Mouse (Mus musculus) Muller cell, postnatal 12 days (primary cell): Measurements from ENCODE around the gene Rasl10a.

Experiments used
- DNase-seq: peaks from one replicate; pipeline ENCODE4 v3.0.0-alpha.2; 2015; ENCODE audit errors: inconsistent ontology term

The Rasl10a gene

DNA sequence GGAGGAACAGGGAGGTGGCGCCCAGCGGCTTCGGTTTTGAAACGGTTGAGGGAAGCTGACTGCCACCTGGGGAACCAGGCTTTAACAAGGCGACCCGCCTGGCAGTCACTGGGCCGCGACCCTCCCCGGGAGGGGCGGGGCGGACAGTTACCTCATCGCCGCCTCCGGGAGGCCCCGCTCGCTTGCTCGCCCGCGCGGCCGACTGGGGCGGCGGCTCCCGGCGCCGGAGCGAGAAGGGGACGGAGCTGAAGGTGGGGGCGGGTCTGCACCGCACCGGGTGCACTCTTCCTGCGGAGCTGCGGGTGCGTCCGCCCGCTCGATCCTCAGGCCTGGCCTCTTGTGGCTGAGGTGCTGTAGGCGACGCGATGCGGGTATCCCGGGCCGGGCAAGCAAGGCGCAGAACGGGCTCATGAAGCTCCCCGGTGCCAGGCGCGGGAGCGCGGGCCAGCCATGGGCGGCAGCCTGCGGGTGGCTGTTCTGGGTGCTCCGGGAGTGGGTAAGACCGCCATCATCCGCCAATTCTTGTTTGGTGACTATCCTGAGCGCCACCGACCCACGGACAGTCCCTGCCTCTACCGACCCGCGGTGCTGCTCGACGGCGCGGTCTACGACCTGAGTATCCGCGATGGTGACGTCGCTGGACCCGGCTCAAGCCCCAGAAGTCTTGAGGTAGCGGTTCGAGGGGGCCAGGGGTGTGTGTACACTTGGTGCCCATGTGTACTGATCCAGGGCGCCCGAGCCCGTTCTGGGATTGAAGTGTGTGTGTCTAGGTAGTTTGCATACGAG is at the start of gene Rasl10a:
TSS of gene Rasl10a (plus strand) at position 273 of the 786 bp plus-strand sequence.
- DNase-seq, result peak; percentile 60

DNA sequence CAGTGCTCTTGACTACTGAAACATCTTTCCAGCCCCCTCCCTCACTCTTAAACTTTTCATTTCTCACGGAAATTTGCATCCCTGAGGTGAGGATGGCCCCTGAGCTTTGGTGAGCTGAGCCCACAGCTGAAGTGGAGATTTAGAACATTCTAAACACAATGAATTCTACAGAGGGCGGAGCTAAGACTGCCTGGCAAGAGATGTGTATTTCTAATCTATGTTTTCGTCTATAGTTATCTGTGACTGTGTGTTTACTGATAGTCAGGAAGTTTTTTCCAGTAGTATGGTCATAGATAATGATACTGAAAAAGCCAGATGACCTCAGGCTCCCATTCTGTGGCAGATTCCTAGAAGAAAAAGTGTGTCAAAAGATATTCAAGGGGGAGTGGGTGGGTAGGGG is 49.1 kb upstream of the Rasl10a start:
- no peak for DNase-seq

DNA sequence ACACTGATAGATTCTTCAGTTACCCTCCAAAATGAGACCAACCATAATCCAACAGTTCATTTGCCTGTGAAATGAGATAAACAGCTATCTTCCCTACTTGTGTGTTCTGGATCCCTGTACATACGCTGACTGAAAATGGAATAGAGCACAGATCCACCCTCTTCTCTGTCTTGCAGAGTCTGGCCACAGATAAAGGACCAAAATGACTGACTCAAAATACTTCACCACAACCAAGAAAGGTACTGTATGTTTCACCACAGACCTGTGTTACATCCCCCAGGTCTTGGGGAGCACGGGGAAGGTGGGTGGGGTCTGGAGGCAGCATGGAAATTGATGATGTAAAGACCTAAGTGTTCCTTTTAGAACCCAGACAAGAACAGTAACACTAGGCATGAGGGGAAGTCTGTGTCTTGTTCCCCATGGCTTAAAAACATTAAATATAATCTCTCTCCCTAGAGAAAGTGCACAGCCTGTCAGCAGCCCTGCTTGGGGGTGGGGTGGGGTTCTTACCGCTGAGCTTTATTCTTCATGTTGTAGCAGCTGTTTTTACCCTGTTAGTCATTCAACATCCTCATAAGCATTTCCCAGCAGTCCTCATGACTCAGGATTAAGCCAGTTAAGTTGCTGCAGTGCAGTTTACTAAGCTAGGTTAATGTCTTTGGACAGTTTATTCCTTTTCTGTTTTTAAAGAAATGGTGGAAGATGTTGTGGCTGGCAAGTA is 48.4 kb upstream of the Rasl10a start:
- peak; percentile 54 for DNase-seq

DNA sequence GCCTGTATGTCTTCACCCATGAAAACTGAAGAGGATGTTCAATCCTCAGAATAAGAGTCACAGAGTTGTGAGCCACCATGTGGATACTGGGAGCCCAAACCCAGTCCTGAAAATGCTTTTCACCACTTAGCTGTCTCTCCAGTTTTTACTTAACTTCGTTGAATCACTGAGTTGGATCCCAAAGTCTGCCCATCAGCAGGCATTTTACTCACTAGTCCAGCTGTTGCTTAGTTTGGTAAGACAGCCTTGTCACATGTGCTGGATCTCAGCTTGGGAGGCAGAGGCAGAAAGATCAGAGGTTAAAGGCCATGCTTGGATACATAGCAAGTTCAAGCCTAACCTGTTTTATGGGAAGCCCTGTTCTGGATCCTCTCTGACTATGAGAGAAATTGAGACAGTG is 47.7 kb upstream of the Rasl10a start:
- no peak for DNase-seq

DNA sequence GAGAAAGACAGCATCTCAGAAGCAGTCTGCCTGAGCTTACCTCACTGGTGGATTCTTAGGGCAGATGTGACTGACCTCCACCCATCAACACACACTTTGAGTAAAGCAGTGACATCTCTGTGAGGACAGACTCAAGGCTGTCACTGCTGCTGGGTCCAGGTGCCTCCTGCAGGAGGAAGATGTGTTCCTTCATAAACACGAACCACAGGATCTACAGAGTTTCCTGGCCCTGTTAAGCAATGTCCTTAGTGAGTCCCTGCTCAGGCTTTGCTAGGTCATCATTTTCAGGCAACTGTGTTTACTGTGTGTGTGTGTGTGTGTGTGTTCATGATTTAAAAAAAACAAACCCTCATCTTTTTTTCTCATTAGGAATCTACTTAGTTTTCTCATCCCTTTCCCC is 46.4 kb upstream of the Rasl10a start:
- DNase-seq, result no peak

DNA sequence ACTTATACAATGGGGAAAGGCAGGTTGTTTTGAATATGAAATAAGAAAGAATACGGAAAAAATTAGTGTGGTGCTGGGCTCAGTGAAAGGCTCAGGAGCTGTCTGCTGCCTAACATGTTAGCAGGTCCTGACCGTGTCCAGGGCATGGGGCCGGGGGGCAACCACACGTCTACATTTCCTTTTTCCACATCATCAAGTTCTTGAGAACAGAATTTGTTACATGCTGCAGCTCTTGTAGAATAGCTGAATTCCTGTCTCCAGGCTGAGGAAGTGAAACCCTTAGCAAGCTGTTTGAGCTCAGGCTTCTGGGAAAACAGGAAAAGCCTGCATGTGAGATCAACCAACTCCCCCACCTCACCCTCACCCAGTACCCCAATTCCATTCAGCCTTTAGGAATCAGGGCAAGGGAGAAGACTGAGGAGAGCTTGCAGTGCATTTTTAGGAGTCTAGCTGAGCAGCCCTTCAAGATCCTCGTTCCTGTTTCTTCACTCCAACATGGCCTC is 45.7 kb upstream of the Rasl10a start:
- peak; percentile 18 for DNase-seq

DNA sequence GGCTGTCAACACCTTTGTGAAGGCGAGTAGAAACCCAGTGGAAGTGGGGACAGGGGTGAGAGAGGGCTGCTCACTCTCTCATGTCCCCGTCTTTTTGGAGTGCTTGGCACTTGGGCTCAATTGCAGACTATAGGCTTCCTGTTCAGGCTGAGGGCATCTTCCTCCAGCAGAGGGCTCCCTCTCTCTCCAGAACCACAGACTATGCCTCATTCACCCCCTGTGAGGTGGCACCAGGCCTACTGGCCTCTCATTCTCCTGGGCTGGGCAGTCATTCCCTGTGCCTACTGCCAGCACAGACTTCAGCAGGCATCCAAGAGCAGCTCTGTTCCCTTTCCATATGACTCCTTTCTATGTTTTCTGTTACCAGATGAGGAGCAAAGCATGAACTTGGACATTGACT is 42.2 kb upstream of the Rasl10a start:
- peak; percentile 79 for DNase-seq

DNA sequence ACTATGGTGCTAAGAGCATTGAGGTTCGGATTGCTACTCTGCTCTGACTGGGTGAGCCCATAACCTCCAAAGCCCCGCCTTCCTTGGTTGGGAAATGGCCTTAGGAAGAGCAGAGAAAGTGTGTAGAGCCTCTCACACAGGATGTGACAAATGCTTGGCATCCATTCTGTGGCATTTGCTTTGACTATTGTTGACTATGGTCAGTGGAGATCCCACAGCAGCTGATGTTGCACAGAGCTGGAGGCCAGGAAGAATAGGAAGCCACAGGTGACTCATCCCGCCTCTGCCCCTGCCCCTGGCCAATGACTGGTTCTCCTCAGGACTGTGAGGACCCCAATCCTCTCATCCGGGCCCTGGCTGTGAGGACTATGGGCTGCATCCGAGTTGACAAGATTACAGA is 41.6 kb upstream of the Rasl10a start:
- DNase-seq, result peak; percentile 76

DNA sequence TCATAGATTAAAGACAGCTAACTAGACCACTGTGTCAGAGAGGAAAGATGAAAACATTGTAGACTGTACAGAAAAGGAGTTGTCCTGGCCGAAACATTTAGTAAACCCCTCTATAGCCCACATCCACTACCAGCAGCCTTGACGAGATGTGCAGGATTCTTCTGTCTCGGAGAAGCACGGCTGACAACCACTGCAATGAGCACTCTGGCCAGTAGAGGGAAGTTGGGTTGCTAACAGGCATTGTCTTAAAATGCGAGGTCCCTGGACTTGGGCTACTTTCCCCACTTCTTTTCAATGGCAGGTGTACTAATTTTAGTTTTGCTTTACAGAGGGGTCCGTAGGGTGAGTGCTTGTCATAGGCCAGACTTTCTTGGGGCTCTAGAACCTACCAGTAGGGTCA is 40.4 kb upstream of the Rasl10a start:
- no peak for DNase-seq

DNA sequence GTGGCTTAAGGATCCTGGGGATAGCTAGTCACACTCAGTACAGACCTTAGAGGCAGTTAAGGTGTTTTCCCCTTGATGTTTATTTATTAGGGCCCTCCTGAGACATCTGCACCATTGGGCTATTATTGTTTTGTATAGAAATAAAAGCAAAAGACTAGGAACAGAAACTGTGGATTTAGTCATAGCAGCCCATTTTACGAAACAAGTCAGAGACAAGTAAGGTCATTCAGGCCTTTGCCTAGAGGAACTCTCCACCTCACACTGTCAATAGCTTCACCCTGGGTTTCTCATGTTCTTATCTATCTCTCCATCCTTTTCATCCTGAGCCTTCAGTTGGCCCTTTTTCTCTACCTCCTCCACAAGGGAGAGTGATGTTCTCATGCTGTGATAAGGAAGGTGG is 32.8 kb upstream of the Rasl10a start:
- DNase-seq, result no peak

DNA sequence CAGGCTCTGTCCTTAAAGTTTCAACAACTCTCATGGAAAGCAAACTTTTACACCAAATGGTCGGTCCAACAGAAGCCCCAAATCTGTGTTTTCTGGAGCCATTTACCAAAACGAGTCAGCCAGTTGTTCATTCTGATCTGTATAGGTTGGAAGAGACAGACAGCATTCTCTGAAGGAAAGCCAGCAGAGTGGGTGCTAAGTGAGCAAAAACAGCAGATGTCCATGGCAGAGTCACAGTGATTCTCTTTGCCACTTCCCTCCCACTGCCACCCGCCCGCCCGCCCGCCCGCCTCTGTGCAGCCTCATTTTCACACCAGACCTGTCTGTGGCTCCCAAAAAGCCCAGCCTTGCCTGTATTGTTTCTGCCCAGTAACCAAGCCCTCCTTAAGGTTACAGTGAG is 29.7 kb upstream of the Rasl10a start:
- DNase-seq, result no peak

DNA sequence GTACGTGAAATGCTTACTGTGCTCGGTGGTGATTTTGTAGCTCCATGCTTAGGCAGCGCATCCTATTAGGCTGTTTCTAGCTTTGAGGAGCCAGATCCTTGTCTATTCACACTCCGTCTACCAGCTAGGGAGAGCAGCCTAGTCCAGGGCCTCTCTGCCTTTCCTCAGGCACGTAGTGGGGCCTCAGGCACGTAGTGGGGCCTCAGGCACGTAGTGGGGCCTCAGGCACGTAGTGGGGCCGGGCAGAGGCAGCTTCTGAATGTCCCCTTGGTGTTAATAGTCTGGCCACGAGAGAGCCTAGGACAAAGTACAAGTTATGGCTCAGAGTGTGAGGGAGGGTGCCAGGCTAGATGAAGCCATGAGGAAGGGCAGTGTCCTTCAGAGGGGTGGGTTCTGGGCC is 25.2 kb upstream of the Rasl10a start:
- no peak for DNase-seq

DNA sequence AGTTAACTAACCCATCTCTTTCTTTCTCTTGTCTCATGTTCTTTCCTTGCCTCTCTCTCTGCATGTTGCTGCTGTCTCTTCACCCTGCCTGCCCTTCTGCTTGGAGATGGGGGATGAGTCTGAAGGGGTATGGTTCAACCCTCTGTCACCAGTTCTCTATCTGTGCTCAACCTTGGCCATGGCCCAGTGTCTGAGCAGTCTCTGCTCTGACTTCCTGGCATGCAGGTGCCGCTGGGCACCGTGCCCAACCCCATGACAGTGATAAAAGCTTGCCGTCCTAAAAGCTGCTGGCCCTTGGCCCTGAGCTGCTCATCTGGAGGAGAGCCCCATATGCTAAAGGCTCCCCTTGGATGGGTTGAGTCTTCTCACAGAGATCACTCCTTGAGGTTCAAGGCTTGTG is 24.8 kb upstream of the Rasl10a start:
- no peak for DNase-seq

DNA sequence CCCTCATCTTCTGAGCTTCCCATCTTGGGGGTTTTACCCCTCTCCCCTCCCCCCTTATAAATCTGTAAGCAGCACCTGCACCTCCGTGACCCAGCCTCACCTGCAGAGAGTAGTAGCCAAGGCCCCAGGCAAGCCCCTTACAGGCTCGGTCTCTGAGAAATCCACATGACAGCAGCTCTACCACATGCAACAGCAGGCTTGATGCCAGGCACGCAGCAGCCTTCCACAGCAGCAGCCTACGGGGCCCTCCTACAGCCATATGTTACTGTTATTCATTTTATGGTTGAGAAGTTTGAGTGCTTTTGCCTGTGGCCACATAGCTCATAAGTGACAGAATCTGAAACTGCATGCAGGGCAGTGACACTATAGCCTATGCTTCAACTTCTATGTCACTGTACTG is 22.5 kb upstream of the Rasl10a start:
- DNase-seq, result no peak

DNA sequence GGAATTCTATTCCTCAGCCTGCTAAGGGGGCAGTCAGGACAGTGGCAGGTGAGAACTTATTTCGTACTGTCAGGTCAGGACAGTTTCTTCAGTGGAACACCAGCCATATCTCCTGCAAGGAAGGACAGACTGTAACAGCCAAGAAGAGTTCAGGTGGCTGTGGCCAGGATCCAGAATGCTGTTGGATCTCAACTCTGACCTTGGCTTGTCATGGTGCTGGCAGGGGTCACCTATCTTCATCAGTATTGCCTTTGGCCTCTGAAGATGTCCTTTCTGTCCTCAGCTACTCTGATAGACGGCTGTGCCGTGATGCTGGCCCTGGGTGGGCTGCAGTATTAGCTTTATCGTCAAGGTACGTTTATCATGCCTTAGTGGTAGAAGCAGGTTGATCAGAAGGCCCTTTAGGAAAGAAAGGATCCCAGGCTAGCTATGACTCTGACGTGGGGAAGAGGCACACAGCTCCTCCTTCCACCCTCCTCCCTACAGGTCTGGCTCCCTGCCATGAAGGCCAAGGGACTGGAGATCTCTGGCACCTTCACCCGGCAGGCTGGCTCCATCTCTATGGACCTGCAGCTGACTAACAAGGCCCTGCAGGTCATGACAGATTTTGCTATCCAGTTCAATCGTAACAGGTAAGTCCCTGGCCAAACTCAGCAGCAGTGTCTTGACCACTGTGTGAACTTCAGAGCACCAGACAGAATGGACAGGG is 20.6 kb upstream of the Rasl10a start:
- DNase-seq, result no peak

DNA sequence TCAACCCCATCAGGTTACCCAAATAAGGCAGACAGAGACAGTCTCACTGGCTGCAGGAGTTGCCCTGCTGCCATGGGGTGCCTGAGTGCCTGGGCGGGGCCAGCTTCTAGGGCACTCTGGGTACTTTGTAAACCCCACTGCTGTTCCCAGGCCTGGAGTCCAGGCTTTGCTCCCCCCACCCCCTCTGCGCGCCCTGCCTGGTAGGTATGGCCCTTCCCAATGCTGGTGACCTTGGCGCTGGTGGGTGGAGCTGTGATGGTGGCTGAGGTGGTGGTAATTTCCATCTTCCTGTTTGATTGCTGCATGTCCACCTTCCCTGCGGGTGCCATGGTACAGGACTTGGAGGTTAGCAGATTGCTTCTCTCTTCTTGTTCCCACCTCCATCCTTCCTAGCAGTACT is 17.3 kb upstream of the Rasl10a start:
- no peak for DNase-seq

DNA sequence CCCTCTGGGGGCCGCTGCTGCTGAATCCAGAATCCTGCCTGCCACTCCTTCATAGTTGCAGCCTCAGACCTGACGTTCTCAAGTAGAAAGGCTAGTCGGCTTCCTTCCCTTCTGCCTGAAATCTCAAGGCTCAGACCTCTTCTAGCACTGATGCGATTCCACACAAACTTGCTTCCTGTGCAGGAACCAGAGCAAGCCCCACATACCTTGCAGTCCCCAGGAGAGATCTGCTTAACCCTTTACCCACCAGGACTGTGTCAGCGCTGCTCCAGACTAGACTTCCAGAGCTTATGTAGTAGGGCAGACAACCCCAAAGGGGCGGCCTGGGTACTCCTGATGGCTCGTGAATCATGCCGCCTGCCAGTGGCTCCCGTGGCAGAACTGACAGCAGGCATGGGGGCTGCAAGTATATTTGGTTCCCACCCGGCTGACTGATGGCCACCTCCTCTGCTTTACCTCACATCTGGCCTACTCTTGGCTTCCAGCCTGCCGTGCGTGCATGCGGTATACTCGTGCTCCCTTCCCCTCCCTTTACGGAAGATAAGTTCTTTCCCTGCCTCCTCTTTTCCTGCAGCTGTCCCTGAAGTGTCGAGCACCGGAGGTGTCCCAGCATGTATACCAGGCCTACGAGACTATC is 16.7 kb upstream of the Rasl10a start:
- DNase-seq, result no peak

DNA sequence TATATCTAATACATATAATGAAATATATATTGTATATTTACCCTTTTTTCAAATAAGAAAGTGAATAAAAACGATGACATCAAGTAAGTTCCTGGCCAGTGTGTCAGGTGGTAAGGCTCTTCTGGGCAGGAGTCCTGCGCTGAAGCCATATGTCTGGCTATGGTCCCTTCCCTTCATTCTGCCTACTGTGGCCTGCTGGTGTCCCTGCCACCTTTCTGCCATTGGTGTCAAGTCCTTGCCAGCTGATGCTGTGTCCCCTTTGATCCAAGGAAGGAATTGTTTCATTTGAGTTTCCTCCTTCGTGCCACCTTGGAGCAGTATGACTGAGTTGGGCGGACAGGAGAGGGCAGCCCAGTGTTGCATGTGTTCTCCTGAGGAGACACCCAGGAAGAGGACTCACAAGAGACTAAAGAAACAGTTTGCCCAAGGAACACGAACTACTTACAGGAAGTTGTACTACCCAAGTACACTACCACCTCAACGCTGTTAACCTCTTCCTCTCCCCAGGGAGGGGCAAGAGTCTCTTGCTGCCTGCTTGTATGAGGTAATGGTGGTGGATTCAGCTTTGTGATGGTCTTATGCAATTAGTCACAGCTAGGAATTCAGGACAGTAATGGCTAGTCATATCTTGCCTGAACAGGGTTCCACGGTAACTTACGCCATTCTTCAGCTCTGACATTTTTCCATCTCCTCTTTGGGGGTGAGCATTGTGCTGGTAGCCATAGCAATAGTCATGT is 15.1 kb upstream of the Rasl10a start:
- DNase-seq, result no peak

DNA sequence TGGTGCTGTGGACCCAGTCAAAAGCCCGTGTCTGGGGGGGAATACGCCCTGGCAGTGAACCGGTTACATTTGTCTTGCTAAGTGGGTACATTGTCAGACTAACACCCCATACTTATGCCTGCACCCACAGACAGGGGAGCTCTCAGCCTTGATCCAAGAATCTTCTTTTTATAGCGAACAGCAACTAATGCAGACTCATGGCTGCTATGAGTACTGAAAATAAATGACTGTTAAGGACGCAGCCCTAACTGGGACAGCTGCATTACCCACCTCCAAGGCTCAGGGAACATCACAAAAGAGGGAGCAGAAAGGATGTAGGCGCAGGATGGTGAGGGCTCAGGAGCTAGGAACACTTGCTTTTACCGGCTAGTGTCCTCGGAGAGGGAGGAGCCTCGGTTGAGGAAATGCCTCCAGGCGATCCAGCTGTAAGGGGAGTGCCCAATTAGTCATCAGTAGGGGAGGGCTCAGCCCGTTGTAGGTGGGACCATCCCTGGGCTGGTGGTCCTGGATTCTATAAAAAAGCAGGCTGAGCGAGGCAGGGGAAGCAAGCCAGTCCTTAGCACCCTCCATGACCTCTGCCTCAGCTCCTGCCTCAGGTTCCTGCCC is 11.5 kb upstream of the Rasl10a start:
- no peak for DNase-seq

DNA sequence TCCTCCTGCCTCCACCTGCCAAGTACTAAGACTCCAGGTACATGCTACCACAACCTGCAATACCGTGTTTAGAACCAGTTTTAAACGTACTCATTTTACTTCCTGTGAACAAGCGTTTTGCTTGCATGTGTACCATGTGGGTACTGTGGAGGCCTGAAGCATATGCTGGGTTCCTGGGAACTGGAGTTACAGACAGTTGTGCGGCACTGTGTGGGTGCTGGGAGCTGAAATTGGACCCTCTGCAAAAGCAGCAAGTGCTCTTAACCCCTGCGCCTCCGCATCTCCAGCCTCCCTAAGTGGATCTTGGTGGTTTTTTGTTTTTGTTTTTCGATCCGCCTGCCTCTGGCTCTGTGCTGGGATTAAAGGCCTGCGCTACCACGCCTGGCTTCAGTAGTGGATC is 6.3 kb upstream of the Rasl10a start:
- no peak for DNase-seq
